Mouse (Mus musculus): Measurements from ENCODE around the gene Sec16b.

The Sec16b gene

DNA sequence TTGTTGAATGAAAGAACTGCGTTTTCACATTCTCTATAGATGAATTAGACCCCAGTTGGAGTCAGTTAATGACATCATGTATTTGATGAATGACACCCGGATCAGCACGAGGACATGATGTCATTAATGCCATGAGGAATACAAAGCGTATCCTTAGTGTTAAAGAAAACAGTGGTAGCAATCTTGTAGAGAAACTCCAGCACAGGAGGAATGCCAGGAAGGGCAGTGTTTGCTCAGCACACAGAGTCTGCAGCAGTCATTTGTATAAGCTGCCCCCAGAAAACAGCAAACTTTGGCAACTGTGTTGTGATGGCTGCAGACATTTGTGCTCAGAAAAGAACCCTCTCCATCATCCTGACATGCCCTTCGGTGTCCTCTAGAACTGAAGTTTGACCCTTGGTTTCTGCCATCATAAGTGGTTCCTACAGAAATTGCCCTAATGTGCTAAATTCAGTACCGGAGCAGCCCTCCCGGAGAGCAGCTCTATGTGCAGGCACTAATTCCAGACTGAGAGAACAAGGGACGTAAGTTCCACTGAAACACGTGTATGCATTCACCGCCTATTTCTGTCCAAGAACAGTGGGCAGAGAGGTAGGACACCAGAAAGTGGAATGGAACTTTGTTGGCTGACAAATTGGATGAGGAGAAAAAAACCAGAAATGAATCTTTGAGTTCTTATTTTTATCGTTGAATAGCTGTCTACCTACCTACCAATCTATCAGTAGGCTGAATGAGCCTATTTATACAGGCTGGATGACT lies 6.3 kb downstream of the Sec16b start:
- no peak for DNase-seq (ENCODE audit: low read depth, low spot score)

GRCm38 (mm10) chr1:157513559-157513958 lies 7.0 kb downstream of the Sec16b start:
- no peak for DNase-seq (ENCODE audit: low read depth, low spot score)

DNA sequence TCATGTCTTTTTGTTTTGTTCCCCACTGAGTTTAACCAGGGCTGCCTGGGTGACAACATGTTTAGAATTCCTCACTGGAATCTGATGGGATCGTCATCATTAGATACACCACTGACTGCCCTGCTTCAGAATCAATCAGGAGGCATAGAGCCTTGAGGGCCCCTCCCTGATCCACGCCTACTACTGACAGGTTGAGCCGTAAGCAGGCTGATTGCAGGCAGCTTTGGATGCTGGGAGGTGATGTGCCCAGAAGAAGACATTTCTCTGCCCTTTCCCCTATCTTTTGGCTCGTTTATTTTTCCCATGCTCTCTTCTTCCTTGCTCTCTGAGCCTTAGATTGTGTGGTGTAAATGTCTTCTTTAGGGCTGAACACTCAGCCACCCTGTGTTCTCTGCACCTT lies 7.8 kb downstream of the Sec16b start:
- no peak for DNase-seq (ENCODE audit: low read depth, low spot score)

GRCm38 (mm10) chr1:157516838-157517808 lies 10.6 kb downstream of the Sec16b start:
- DNase-seq (ENCODE audit: low read depth, low spot score), result no peak

- no peak for DNase-seq (ENCODE audit: low read depth, low spot score)
Measured at GRCm38 (mm10) chr1:157518111-157518523, 11.6 kb downstream of the Sec16b start.

DNA sequence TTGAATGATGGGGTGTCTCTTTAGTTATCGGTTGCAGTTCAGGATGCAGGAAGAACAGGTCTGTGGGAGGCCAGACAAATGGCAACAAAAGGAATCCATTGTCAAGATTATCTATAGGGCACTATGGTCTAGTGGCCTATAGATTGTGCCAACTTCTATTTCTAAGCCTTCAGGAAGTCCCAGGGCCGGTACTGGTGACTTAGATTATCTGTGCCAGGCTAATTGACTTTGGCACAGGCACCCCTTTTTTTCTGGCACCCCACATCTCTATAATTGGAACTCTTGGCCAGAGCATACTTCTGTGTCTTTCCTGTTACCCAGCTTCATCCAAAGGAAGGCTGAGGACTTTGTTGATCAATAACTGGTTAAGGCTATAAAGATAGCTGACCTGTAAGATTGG lies 12.9 kb downstream of the Sec16b start:
- DNase-seq (ENCODE audit: low read depth, low spot score), result no peak

GRCm38 (mm10) chr1:157522322-157522721 lies 15.8 kb downstream of the Sec16b start:
- DNase-seq (ENCODE audit: low read depth, low spot score), result no peak

DNA sequence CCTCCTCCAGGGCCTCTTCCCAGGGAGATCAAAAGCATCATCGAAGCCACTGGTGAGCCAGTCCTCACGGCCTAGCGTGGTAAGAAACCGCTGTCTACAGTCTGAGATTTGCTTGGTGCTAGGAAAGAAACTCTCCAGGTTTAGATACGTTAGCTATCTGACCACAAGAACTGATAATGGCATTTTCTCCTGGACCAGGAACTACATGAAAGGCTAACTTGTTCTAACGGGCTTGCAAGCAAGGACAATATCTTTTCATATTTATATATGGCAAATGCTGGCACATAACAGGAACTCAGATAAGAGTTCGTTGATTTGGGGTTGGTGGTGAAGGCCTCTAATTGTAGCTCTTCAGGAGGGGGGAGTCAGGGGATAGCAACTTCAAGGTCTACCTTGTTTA lies 18.2 kb downstream of the Sec16b start:
- no peak for DNase-seq (ENCODE audit: low read depth, low spot score)

- DNase-seq (ENCODE audit: low read depth, low spot score), result no peak
Measured at GRCm38 (mm10) chr1:157525692-157526354, 19.3 kb downstream of the Sec16b start.

GRCm38 (mm10) chr1:157526625-157527024 lies 20.1 kb downstream of the Sec16b start:
- DNase-seq (ENCODE audit: low read depth, low spot score), result no peak

- DNase-seq (ENCODE audit: low read depth, low spot score), result no peak
Measured at GRCm38 (mm10) chr1:157532826-157533460, 26.4 kb downstream of the Sec16b start.

DNA sequence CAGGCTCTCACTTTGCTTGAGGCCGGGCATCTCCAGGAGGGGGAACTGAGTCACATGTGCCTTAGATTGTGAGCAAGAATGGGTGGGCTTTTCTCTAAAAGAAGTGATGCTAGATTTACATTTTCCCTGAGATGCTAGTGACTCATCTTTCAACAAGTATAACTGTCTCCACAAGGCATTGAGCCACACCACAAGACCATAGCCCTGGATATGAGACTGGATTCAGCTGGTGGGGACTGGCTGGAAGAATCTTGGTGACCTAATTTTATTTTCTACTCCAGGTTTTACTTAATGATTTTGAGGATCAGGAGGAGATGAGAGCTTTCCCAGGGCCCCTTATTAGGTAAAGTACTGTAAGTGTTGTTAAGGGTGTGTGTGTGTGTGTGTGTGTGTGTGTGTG lies 29.0 kb downstream of the Sec16b start:
- DNase-seq (ENCODE audit: low read depth, low spot score), result no peak

DNA sequence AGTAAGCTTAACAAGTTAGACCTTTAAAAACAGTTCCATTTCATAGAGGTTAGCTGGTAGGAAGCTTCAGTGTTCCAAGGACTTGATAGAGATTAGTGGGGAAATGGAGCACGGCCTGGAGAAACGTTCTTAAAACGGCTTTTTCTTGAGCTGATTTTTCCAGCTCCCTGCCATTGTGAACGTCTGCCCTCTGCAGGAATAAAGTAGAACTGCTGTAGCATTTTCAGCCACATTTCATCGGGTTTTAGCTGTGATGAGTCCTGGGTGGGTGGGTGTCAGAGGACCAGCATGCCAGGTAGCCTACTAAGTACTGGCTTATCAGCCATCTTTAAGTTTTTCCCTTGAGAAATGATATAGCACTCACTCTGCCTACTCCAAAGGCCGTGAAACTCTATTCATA lies 29.9 kb downstream of the Sec16b start:
- peak; percentile 64 for DNase-seq (ENCODE audit: low read depth, low spot score)

DNA sequence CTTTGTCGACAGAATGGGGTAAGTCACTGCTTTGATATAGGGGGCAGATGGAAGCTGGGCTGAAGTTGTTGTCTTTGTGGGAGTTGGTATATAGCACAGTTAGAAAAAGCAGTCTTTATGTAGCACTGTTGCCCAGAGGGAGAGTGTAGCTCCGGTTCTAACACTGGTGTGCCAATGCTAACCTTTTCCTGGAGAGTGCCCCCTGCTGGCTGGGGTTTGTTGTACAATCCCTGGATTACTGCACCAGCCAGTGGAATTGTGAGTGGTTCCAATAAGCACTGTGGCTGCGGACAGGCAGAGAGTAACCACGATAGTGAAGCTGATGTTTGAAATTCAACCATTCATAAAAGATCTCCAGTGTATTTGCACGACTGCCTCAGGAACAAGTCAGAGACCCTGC lies 31.1 kb downstream of the Sec16b start:
- DNase-seq (ENCODE audit: low read depth, low spot score), result peak; percentile 42

GRCm38 (mm10) chr1:157545056-157545455 lies 38.5 kb downstream of the Sec16b start:
- DNase-seq (ENCODE audit: low read depth, low spot score), result no peak

- no peak for DNase-seq (ENCODE audit: low read depth, low spot score)
Measured at GRCm38 (mm10) chr1:157547658-157548057, 41.1 kb downstream of the Sec16b start.

GRCm38 (mm10) chr1:157549721-157550120 lies 43.2 kb downstream of the Sec16b start:
- no peak for DNase-seq (ENCODE audit: low read depth, low spot score)

DNA sequence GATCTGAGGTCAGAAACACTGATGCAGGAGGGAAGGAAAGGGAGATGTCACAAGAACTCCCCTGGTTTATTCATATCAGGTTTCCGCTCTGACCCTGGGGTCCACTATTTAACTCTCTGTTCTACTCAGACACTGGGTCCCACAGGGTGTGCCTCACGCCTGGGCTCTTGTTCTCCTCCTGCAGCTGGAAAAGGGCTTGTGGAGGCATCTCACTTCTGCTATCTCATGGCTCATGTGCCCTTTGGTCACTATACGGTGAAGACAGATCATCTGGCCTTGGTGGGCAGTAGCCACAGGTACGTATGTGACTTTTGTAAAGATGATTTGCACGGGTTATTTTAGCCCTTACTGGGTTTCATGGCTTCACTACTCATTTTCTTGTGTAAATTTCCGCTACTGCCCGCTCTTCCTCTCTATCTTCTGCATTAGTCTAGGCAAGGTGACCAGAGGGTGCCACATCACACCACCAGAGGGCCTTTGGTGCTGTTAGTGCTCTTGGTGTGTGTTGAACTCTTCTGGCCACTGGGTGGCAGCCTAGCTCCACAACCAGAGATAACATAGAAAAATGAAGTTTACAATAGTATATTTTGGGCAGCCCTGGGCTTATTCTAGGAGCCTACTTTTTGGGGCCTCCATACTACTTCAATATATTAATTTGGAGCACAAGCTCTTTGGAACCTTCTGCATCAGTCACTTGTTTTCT lies 46.4 kb downstream of the Sec16b start:
- DNase-seq (ENCODE audit: low read depth, low spot score), result peak; percentile 51

GRCm38 (mm10) chr1:157554163-157554562 lies 47.6 kb downstream of the Sec16b start:
- no peak for DNase-seq (ENCODE audit: low read depth, low spot score)

DNA sequence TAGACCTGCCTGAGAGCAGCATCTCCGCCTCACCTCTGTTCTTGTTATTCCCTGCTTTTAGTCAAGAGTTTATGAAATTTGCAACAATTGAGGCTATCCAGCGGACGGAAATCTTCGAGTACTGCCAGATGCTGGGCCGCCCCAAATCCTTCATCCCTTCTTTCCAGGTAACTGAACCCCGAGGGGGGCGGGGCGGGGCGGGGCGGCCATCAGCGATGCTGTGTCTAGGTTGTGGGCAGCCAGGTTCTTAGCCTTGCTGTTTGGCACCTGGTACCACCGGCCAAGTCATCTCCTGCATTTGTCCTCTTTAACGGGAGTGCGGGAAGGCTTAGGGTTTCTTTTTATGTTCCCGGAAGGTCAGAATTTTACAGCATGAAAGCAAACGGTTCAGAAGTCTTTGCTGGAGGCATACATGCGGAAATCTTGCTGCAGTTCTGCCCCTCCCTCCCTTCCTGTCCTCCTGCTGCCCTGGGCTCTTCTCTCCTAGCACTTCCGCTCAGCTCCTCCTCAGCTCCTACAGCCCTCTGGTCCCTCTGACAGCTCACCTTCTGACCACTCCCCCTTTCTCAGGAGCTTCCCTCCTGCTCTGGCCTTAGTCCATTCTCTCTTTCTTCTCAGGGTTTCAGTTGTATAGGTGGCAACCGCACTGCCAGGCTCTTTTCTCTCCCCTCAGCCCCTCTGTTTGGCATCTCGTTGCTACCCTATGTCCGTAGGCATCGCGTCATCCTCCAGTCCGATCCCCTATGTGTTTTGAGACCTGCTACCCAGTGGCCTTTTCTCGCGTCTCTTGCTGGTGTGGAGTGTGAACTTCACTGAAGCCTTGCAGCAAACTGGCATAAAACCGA lies 48.4 kb downstream of the Sec16b start:
- DNase-seq (ENCODE audit: low read depth, low spot score), result no peak
